Mouse (Mus musculus) heart, adult 2 months (tissue): ENCODE data around the gene Klhl30. TPM values are rescaled to one million over a fixed set of nuclear protein-coding genes. Genes with fewer than 3 reads are reported as not detected.
A peak's percentile ranks its signal among the peaks of the same experiment; 100 is the strongest.

Experiments
- DNase-seq, 2 experiments: peaks; one replicate each; pipeline ENCODE4 v3.0.0; 2021
- H3K27ac ChIP-seq: fragments of 200-600 bp; 2 replicates; pipeline ENCODE4 v1.8.1; 2022
- H3K27me3 ChIP-seq: fragments of 200-500 bp; 2 replicates; pipeline ENCODE4 v1.6.1; 2012; ENCODE audit warnings: mild to moderate bottlenecking, low read length, inconsistent platforms, mixed read lengths; ENCODE audit not compliant: control insufficient read depth, insufficient read depth
- H3K36me3 ChIP-seq: fragments of 200-500 bp; 2 replicates; pipeline ENCODE4 v1.6.1; 2012; ENCODE audit warnings: low read length, inconsistent platforms; ENCODE audit not compliant: control insufficient read depth, insufficient read depth
- H3K4me1 ChIP-seq: fragments of 200-500 bp; 2 replicates; pipeline ENCODE4 v1.6.1; 2011; ENCODE audit warnings: low read length; ENCODE audit not compliant: control insufficient read depth, insufficient read depth
- H3K4me3 ChIP-seq: fragments of 200-600 bp; 2 replicates; pipeline ENCODE4 v1.8.1; 2022
- H3K79me2 ChIP-seq: fragments of 200-500 bp; replicated peaks from 2 replicates; pipeline ENCODE4 v1.6.1; 2012; ENCODE audit warnings: mild to moderate bottlenecking, inconsistent platforms, low read length, moderate library complexity, mixed read lengths; ENCODE audit not compliant: control insufficient read depth, insufficient read depth
- H3K9ac ChIP-seq: fragments of 200-500 bp; 2 replicates; pipeline ENCODE4 v1.6.1; 2012; ENCODE audit warnings: low read depth, mild to moderate bottlenecking, control low read depth, inconsistent platforms, low read length, mixed read lengths
- CTCF ChIP-seq: fragments of 200-600 bp; IDR thresholded peaks from 2 replicates; pipeline ENCODE4 v1.8.1; 2022; ENCODE audit warnings: antibody characterized with exemption, mild to moderate bottlenecking, moderate library complexity
- EP300 ChIP-seq: fragments of 200-500 bp; IDR thresholded peaks from 2 replicates; pipeline ENCODE4 v1.6.1; 2011; ENCODE audit warnings: low read depth, low read length, control low read depth; ENCODE audit not compliant: insufficient read depth
- POLR2A ChIP-seq: fragments of 200-500 bp; IDR thresholded peaks from 2 replicates; pipeline ENCODE4 v1.6.1; 2011; ENCODE audit warnings: mild to moderate bottlenecking, low read depth, low read length, control low read depth; ENCODE audit not compliant: insufficient read depth
- WGBS: fragments of 180-500 bp; shearing (Covaris S2); methylation state at CpG from one replicate; pipeline ENCODE4 v1.1.7; 2018; 5-methylcytosine and 5-hydroxymethylcytosine counted together
- intact Hi-C: fragments of 180-260 bp; cut with DNase I; formaldehyde crosslinking; loops from one replicate; pipeline ENCODE4 v1.15.1; 2025
- polyA plus RNA-seq: library from polyadenylated mRNA; depleted of rRNA; stranded (reverse); fragments of >200 nt; gene quantifications from 2 replicates; pipeline ENCODE4 v1.2.3, GENCODE M21; 2012
- total RNA-seq, 2 experiments: library from RNA; stranded (reverse); gene quantifications; 2 replicates each; pipeline ENCODE4 v1.2.3; 2021

Klhl30 gene
- total and polyA plus RNA-seq, 3 experiments = 34.7 to 59.8 (median 46.0) TPM

GRCm38 (mm10) chr1:91366215-91367108 is 15.6 kb downstream of the Klhl30 start, which contains the start of gene Erfe:
Erfe (plus strand) TSS chr1:91366430.
- H3K36me3 ChIP-seq = no peaks in the 10 kb centered on the region
- intact Hi-C loops = loop anchor here (5.0 kb wide), 1 partner anchor 116 kb away; no protein-coding TSS in a partner anchor
- WGBS = 3% methylated on average over 67 of the region's 68 CpGs
- DNase-seq = peak; percentile 75 to 82
- no peak within 1 kb of the TSS for H3K27ac ChIP-seq
- peak within 1 kb of the TSS; percentile 37 for H3K9ac ChIP-seq
- H3K4me1 ChIP-seq = no peaks in the 10 kb centered on the region
- peak within 1 kb of the TSS; percentile 45 for H3K4me3 ChIP-seq
- H3K27me3 ChIP-seq = no peaks in the 10 kb centered on the region
- no peak for TF ChIP-seq EP300
- no peak for TF ChIP-seq POLR2A
- peak; percentile 97 for TF ChIP-seq CTCF
- H3K79me2 ChIP-seq = no peaks in the 10 kb centered on the region

GRCm38 (mm10) chr1:91367295-91367694 is 16.5 kb downstream of the Klhl30 start:
- Histone ChIP-seq H3K27me3 (no peaks in the 10 kb centered on the region), H3K27ac (no peak overlapping the region), H3K4me1 (no peaks in the 10 kb centered on the region), H3K36me3 (no peaks in the 10 kb centered on the region), H3K79me2 (no peaks in the 10 kb centered on the region), H3K9ac (no peak overlapping the region), H3K4me3 (no peak overlapping the region)
- no peak for TF ChIP-seq POLR2A
- intact Hi-C loops = loop anchor here (5.0 kb wide), 1 partner anchor 115 kb away; no protein-coding TSS in a partner anchor
- 100% methylated on average over 3 of the region's 3 CpGs for WGBS
- no peak for DNase-seq

GRCm38 (mm10) chr1:91369408-91369807 is 18.6 kb downstream of the Klhl30 start:
- Histone ChIP-seq H3K27me3 (no peaks in the 10 kb centered on the region), H3K79me2 (no peaks in the 10 kb centered on the region), H3K36me3 (no peaks in the 10 kb centered on the region), H3K4me1 (no peaks in the 10 kb centered on the region), H3K9ac (no peak overlapping the region), H3K27ac (no peak overlapping the region), H3K4me3 (no peak overlapping the region)
- WGBS = 73% methylated on average over 4 of the region's 4 CpGs
- intact Hi-C loops = loop anchor here (5.0 kb wide), 1 partner anchor 113 kb away; no protein-coding TSS in a partner anchor
- no peak for DNase-seq
- TF ChIP-seq CTCF = no peak
- no peak for TF ChIP-seq EP300
- no peak for TF ChIP-seq POLR2A

- Histone ChIP-seq H3K27ac (no peak overlapping the region), H3K4me1 (no peaks in the 10 kb centered on the region), H3K4me3 (no peak overlapping the region), H3K79me2 (no peaks in the 10 kb centered on the region), H3K9ac (no peak overlapping the region), H3K27me3 (no peaks in the 10 kb centered on the region), H3K36me3 (no peaks in the 10 kb centered on the region)
- TF ChIP-seq POLR2A = no peak
- TF ChIP-seq CTCF = no peak
- no peak for TF ChIP-seq EP300
- WGBS = 73% methylated on average over 23 of the region's 23 CpGs
- no peak for DNase-seq
- intact Hi-C loops = no loop called here
Observed at GRCm38 (mm10) chr1:91370055-91370454, 19.2 kb downstream of the Klhl30 start.

- intact Hi-C loops = no loop called here
- Histone ChIP-seq H3K4me1 (no peaks in the 10 kb centered on the region), H3K36me3 (no peaks in the 10 kb centered on the region), H3K4me3 (no peak overlapping the region), H3K27me3 (no peaks in the 10 kb centered on the region), H3K79me2 (no peaks in the 10 kb centered on the region), H3K9ac (no peak overlapping the region), H3K27ac (no peak overlapping the region)
- WGBS = 88% methylated on average over 6 of the region's 6 CpGs
- DNase-seq = no peak
- TF ChIP-seq EP300 = no peak
- no peak for TF ChIP-seq POLR2A
- TF ChIP-seq CTCF = no peak
Observed at GRCm38 (mm10) chr1:91373414-91373835, 22.6 kb downstream of the Klhl30 start.
